Mouse (Mus musculus) right cerebral cortex, postnatal 14 days (tissue): ENCODE measurements around the gene Hapln3.

Experiments used
- DNase-seq: peaks from one replicate; pipeline ENCODE4 v3.0.0; 2022

Gene Hapln3

DNA sequence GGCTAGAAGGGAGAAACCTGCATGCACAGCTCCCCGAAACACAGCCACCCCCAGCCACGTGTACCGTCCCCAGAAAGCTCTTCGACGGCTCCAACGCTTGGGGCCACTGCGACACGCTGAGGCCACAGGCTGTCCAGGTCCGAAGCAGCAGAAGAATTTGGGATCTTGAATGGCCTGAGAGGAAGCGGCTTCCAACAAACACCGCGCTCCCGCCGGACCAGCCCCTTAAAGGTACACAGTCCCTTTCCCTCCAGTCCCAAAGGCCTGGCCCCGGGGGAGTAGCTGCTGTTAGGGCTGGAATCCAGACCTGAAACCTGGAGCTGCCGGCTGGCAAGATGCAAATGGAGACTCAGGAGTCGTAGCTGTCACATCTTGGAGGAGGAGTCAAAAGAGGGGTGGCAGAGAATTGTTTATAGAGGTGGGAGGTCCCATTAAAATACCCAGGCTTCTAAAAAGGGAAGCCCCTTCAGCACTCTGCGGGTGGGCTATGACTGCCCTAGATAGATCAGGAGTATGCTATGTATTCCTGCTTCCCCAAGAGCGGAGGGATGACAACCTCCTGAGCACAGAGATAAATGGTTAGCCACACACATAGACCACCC, at the start of gene Hapln3:
TSS of gene Hapln3 (minus strand) at position 176 of the 602 bp plus-strand sequence.
- peak; percentile 32 for DNase-seq

DNA sequence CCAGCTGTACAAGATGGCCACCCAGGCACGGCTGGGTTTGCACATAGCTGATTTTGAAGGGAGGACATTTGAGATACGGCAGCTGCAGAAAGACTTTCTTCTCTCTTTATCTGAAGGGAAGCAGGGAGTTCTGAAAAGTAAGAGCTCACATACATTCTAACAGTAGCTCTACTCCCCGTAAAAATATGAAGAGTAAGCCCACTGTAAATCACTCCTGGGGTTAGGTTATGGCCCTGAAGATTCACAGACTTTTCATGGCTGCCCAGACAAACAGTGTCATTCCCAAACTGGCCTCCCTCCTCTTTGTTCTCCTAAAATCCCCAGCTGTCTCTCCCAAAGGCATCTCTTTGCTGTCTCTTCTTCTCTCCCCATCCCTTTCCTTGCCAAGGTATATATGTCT, 43.0 kb upstream of the Hapln3 start:
- no peak for DNase-seq

DNA sequence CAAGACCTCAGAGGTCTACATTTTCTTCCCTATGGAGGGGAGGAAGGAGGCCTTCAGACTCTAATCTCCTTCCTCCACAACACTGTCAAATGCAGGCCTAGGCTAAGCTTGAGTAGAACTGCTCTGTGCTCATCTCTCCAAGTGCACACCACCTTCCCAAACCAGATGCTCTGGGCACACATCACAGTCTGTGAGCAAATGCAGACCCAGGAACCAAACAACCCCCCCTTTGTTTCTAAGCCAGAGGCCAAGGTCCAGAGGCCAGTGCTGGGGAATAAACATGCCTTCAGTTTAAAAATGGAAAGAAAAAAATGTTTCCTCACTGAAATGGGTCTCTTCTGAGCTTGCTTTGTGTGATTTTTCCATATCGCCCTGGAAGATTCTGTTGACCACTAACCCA, 41.0 kb upstream of the Hapln3 start:
- DNase-seq, result no peak

DNA sequence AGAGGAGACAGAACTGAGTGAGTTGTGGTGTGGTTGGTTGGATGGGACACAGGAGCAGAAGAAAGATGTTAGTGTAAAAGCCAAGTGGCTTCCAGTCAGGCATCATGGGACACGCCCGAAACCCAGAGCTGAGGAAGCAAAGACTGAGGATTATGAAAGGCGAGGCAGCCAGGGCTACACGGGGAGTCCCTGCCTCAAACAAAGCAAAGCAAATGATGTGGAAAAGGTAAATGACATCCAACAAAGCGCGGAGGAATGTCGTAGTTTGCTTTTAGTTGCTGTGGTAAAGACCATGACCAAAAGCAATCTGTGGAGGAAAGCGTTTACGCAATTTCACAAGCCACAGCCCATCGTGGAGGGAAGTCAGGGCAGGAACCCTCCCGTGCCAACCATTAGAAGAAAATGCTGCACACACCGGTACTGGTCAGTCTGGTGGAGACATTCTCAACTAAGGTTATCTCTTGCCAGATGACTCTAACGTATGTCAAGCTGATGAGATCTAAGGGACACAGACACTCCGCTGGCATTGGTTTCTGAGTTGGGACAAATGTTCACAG, 36.3 kb upstream of the Hapln3 start:
- no peak for DNase-seq

- DNase-seq, result no peak
Observed at GRCm38 (mm10) chr7:79159406-79159805, 28.6 kb upstream of the Hapln3 start.

DNA sequence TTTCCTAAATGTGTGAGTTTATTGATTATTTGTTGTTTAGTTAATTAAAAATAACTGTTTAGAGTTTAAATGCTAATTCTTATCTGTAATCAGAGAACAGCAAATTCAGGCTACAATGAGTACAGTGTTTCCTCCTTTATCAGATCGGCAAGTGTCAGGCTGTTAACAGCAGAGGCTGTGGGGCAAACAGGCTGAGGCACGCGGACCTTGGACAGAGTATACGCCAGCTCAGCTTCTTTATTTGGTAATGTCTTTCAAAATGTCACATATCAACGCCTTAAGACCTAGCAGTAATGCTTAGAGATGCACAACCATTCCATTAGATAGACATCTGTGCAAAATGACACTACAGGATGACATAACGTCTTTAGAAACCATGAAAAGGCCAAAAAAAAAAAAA, 18.7 kb upstream of the Hapln3 start:
- DNase-seq, result no peak

GRCm38 (mm10) chr7:79148711-79149266, 18.0 kb upstream of the Hapln3 start, which contains the start of gene Mfge8:
Mfge8 (minus strand) TSS chr7:79149060.
- peak; percentile 64 for DNase-seq

DNA sequence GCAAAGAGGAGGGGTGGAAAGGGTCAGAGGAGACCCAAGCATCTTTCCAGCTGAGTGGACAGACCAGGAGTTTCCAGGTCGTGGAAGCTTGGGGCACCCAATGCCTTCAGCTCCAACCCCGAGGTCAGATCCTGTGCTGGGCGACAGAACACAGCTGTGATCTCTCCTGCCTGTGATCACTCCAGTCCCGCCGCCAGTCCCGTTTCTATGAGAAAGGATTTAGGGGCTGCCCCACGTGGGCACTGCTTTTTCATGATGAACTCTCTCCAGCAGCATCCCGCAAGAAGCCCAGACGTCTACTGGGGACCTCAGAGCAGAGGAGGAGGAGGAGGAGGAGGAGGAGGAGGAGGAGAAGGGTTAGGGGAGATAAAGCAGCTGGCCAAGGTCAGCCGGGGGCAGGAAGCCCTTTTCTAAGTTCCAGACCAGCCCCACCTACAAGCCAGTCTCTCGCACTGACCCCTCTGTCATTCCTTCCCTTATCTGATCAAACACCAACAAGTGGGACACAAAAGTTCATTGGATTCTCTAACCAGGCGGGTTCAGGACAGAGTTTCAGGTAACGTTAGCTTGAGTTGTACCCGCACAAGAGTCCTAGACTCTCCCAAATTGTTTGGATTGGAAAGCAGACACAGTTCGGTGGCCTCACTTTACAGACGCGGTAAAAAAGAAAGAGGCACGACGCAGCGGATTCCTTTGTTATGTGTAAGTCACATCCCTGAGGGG, 17.3 kb upstream of the Hapln3 start:
- DNase-seq, result no peak

DNA sequence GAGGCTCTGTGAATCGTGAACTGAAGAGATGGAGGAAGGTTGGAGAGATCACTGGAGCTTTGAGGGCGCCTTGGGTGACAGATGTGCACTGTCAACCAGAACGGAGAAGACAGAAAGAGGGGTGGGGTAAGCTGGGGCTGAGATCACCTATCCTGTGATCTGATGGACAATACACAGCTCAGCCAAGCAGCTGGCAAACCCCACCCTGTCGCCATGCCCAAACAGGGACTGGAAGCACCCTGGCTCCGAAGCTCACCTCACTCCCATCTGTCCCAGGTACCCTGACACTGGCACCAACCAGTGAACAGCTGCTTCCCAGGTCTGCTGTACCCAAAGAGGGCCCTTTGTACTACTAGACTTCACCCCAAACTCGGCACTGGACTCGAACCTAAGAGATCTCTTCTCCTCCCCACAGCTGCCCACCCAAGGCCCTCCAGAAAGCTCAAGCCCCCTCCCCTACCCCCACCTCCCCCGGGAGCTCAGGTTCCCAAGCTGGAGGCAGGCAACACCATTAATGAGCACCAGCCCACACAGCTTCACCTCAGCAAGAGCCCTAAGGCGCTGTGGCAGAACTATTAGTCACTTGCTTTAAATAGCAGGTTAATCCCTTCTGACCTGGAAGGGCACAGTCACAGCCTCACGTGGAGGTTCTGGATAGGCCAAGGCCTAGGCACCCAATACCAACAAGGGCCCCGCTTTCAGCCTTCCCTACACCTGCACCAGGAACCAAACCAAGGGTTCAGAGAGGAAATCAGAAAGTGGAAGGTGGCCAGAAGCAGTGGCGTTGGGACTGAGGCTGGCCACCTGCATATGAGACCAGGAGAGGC, 16.4 kb upstream of the Hapln3 start:
- no peak for DNase-seq

GRCm38 (mm10) chr7:79140897-79141296, 10.1 kb upstream of the Hapln3 start:
- peak; percentile 82 for DNase-seq

DNA sequence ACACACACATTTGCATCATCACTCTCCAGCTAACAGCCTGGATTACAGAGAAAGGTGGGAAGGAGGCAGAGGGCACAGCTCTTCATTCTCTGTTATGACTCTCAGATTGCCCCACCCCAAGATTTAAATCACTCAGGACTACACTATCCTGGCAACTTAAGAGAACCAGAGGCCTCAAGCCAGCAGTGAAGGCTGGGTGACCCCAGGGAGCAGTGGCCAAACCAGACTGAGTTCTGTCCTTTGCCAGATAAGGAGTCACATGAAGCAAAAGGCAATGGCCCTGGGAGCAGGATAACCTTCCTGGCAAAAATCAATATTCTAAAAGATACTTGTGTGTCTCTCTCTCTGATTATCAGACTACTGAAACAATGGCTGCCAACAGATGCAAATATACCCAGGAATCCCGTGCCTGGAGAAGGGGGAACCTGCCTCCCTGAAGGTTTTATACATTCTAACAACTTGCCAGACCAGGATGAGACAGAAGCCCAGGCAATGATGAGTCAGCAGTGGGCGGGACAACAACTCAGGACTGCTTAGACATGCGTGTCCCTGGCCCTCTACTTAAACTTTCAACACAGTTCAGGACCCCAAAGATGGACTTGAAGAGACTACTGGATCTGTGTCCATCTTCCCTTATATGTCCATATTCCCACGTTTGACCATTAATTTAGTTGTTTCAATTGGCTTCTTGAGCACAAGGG, 9.2 kb upstream of the Hapln3 start:
- no peak for DNase-seq

DNA sequence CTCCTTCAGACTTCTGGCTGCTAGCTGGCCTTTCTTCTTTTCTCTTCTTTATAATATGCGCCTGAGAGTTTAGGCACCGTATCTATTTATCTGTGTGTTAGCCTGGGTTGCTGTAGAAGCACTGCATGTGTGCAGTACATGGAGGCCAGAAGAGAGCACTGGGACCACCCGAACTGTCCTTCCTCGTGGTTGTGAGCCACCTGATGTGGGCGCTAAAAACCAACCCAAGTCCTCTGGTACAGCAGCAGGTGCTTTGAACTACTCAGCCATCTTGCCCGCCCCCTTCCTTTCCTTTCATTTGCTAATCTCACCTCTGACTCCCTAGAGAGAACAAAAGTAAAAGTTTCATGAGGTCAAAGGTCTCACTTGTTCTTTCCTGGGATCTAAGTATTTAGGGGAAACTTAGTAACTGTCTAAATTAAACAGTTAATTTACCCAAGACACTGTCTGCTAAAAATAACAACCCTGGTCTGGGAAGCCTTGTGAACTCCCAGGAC, 8.6 kb upstream of the Hapln3 start:
- DNase-seq, result no peak

DNA sequence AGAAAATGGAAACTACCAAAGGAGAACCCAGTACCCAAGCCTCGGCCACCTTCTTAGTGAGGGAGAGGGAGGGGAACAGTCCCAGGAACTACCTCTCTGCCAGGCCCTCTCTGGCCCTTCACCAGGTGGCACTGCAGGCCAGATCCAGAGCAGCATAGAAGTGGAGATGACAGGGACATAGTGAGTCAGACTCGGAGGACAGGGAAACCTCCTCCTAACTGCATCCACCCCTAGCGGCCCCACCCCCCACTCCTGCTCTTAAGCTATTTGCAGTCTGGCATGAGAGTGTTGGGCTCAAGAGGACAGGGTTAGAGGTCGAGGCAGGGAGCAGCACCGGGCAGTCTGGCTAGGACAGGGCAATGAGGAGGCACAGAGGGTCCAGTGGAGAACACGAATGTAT, 2.6 kb upstream of the Hapln3 start:
- DNase-seq, result no peak

DNA sequence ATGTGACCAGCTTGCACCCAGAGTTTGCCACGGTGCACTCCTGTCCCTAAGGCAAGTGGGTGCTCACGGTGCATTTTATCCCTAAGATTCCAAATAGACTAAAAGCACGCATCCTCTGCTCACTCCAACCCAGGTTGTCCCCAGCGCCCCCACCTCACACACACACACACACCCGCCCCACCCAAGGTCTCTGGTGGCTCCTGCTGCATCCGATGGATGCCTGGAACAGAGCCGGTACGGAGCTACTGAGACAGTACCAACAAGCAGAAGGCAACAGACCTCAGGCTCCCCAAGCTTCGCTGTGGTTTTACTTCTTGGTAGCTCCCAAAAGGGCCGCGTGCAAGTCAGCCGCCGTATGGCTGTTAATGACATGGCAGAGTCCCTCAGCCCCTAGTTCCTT, 433 bp downstream of the Hapln3 start:
- DNase-seq, result no peak

- no peak for DNase-seq
Observed at GRCm38 (mm10) chr7:79129883-79130282, 935 bp downstream of the Hapln3 start.

- DNase-seq, result peak; percentile 55
Observed at GRCm38 (mm10) chr7:79123465-79123864, 7.4 kb downstream of the Hapln3 start.

DNA sequence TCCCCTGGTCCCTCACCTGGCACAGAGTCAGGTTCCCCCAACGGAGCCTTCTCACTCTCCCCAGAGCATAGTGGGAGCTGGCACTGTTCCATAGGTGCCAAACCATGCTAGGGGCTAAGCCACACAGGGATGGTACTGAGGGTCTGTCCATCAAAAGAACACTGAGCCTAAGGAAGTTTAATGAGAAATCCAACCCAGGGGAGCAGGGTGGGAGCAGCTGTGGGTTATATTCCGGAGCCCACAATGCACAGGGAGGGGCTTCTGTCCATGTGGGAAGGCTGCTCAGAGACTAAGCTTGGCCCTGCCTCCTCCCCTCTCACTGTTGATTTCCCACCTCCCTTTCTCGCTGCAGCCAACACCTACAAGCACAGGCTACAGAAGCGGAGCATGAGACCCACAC, 17.0 kb downstream of the Hapln3 start:
- no peak for DNase-seq

GRCm38 (mm10) chr7:79096492-79096891, 34.3 kb downstream of the Hapln3 start:
- DNase-seq, result no peak

GRCm38 (mm10) chr7:79089111-79089510, 41.7 kb downstream of the Hapln3 start:
- DNase-seq, result no peak

DNA sequence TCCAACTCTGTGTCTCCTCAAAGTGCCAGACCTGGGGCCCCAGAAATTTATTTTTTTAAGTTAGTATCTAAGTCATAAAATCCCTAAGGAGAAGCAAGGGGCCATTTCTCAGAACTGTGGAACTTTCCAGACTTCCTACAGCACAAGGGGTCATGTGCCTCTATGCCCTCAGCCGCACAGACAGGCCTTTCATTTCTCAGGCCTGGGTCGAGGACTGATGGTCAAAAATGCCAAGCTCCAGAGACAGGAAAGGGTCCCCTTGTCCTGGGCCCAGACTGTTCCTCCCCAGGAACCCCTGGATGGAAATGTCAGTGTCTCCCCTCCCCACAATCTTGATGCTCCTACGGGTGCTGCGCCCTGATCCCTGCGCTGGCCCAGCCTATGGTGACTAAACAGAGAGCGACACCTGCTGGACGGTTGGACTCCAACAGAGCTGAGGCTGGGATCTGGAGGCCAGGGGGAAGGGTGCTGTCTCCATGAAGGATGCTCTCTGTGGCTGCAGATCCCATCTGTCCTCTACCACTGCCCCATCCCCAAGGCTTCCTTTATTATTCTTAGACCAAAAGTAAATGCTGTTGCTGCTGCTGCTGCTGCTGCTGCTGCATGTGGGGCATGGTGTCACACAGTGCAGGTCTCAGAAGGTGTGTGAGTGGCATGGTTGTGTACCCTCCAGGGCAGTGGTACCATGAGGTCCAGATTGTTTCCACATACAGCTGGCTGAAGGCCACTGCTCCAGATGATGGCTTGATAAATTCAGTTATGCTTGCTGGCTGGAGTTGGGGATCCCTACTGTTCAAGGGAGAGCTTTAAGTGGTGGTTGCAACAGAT, 50.0 kb downstream of the Hapln3 start:
- peak; percentile 89 for DNase-seq

DNA sequence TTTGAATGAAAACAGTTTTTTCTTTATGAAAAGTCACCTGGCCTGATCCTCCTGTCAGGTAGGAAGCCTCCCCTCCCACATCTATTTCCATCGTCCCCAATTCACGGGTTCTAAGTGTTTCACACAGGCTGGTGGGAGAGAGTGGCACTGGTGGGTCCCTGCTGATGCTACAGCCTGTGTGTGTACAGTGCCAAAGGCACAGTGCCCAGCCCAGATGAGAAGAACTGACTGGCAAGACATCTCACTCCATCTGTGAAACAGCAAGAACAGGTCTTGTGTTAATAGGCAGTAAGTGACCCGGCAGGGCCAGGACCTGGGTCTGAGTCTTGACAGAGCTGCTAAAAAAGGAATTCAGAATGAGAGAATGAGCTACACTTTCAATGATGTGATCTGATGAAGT, 51.6 kb downstream of the Hapln3 start:
- no peak for DNase-seq
